ENCODE assay signal across 24 mouse cellular contexts in the genomic region with DNA sequence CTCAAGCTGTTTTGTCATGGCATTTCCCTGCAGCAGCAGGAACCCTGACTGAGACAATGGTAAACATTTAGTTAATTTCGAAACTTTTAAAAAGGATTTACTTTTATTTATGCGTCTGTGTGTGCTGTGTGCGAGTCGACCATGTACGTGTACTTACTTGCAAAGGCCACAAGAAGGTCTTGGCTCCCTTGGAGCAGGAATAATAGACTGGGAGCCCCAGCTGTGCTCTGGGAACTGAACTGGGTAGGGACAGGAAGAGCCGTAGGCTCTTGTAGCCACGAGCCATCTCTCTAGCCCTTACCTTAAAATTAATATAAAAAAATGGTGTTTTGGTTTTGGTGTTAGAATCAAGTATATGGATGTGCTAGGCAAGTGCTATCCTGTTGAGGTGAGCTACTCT.
"Had no signal": no experiment of that assay in that cellular context is flagged by ENCODE, and none has a peak within 500 bp of the region (broad histone marks: within the 10 kb centered on the region; RNA-seq: fewer than 3 reads in every experiment).

No protein-coding gene starts in this region.

- DNase-seq: cerebellum, adult 9-10 months; cerebellum, adult 9-11 months; cerebellum, postnatal 10 days; cerebellum, postnatal 14 days; cerebellum, postnatal 36 days; embryo, embryonic 11 days; forebrain, postnatal 0 days; gastrocnemius, postnatal 10 days; gastrocnemius, postnatal 14 days; gastrocnemius, postnatal 25 days; gastrocnemius, postnatal 36 days; heart, adult 18-20 months; heart, adult 2 months had no signal

- H3K27me3 ChIP-seq: embryonic facial prominence, embryonic 12.5 days; embryonic facial prominence, embryonic 13.5 days; embryonic facial prominence, embryonic 15.5 days; forebrain, embryonic 12.5 days; forebrain, embryonic 13.5 days had no signal

- H3K9me3 ChIP-seq: embryonic facial prominence, embryonic 10.5 days; embryonic facial prominence, embryonic 12.5 days; embryonic facial prominence, embryonic 13.5 days; embryonic facial prominence, embryonic 15.5 days; forebrain, embryonic 10.5 days; forebrain, embryonic 12.5 days; forebrain, embryonic 13.5 days had no signal

- H3K27ac ChIP-seq: embryonic facial prominence, embryonic 10.5 days; embryonic facial prominence, embryonic 12.5 days; embryonic facial prominence, embryonic 13.5 days; embryonic facial prominence, embryonic 15.5 days; forebrain, embryonic 10.5 days; forebrain, embryonic 12.5 days; forebrain, embryonic 13.5 days; gastrocnemius, adult 2 months; heart, adult 2 months had no signal

- H3K36me3 ChIP-seq: embryonic facial prominence, embryonic 10.5 days; embryonic facial prominence, embryonic 12.5 days; embryonic facial prominence, embryonic 13.5 days; embryonic facial prominence, embryonic 15.5 days; forebrain, embryonic 10.5 days; forebrain, embryonic 12.5 days had no signal

- H3K4me2 ChIP-seq: embryonic facial prominence, embryonic 12.5 days; embryonic facial prominence, embryonic 13.5 days; embryonic facial prominence, embryonic 15.5 days; forebrain, embryonic 12.5 days; forebrain, embryonic 13.5 days had no signal

- H3K4me3 ChIP-seq: embryonic facial prominence, embryonic 10.5 days; embryonic facial prominence, embryonic 12.5 days; embryonic facial prominence, embryonic 13.5 days; embryonic facial prominence, embryonic 15.5 days; erythroblast, embryonic 14.5 days; forebrain, embryonic 10.5 days; forebrain, embryonic 12.5 days; forebrain, embryonic 13.5 days; gastrocnemius, adult 2 months; heart, adult 2 months had no signal

- ATAC-seq: forebrain, embryonic 13.5 days; forebrain, embryonic 14.5 days; forebrain, embryonic 16.5 days; forebrain, postnatal 0 days had no signal

- H3K9ac ChIP-seq: embryonic facial prominence, embryonic 12.5 days; embryonic facial prominence, embryonic 13.5 days; embryonic facial prominence, embryonic 15.5 days; forebrain, embryonic 12.5 days; forebrain, embryonic 13.5 days; forebrain, postnatal 0 days had no signal
